Mouse (Mus musculus) G1E (cell line): ENCODE data around the gene Uck2.

Experiments
- CTCF ChIP-seq: IDR thresholded peaks from 2 replicates; pipeline ENCODE4 v1.5.1; 2012; ENCODE audit warnings: low read depth, low read length, inconsistent platforms, mixed read lengths
- GATA1 ChIP-seq: IDR thresholded peaks from 2 replicates; pipeline ENCODE4 v1.6.1; 2012; ENCODE audit warnings: borderline replicate concordance, low read length, inconsistent platforms, mixed read lengths

DNA sequence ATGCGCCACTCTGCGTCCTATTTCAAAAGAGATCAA is at the start of gene Uck2:
- TF ChIP-seq CTCF (no peak), GATA1 (no peak)
